23 mouse cellular contexts compared by ENCODE assay signal in genomic region chr9:73866666-73867065, GRCm38 (mm10).
"Had no signal": no experiment of that assay in that cellular context is flagged by ENCODE, and none has a peak within 500 bp of the region (broad histone marks: within the 10 kb centered on the region; RNA-seq: fewer than 3 reads in every experiment).

No protein-coding gene starts in this region.

- H3K4me2 ChIP-seq: kidney, embryonic 15.5 days; limb, embryonic 13.5 days; liver, embryonic 12.5 days; liver, embryonic 15.5 days; lung, embryonic 15.5 days; midbrain, embryonic 11.5 days; neural tube, embryonic 12.5 days; neural tube, embryonic 15.5 days had no signal

- DNase-seq: kidney, postnatal 14 days; layer of hippocampus, adult 9-11 months; liver; lung, adult 18-20 months; lung, postnatal 10 days; lung, postnatal 36 days; midbrain, embryonic 14.5 days; right cerebral cortex, adult 18-20 months; right cerebral cortex, postnatal 14 days; right cerebral cortex, postnatal 4 days; thymus, adult 2 months; thymus, postnatal 14 days; thymus, postnatal 4 days had no signal

- H3K27me3 ChIP-seq: kidney, embryonic 15.5 days; limb, embryonic 13.5 days; liver, embryonic 12.5 days; liver, embryonic 15.5 days; lung, embryonic 15.5 days; neural tube, embryonic 12.5 days; neural tube, embryonic 15.5 days had no signal

- ATAC-seq: liver, embryonic 12.5 days had no signal

- H3K4me1 ChIP-seq: liver, embryonic 12.5 days; liver, embryonic 15.5 days; lung, embryonic 15.5 days; neural tube, embryonic 12.5 days; neural tube, embryonic 15.5 days had no signal

- H3K9me3 ChIP-seq: limb, embryonic 10.5 days; limb, embryonic 13.5 days; liver, embryonic 12.5 days; liver, embryonic 15.5 days; lung, embryonic 15.5 days; neural tube, embryonic 12.5 days; neural tube, embryonic 15.5 days had no signal

- H3K4me3 ChIP-seq: kidney, embryonic 15.5 days; limb, embryonic 10.5 days; limb, embryonic 13.5 days; liver, embryonic 12.5 days; liver, embryonic 15.5 days; lung, embryonic 15.5 days; neural tube, embryonic 12.5 days; neural tube, embryonic 15.5 days had no signal

- H3K27ac ChIP-seq: limb, embryonic 13.5 days; liver, embryonic 12.5 days; liver, embryonic 15.5 days; lung, embryonic 15.5 days; neural tube, embryonic 12.5 days; neural tube, embryonic 15.5 days; stomach, postnatal 0 days had no signal

- H3K36me3 ChIP-seq: kidney, embryonic 15.5 days; limb, embryonic 10.5 days; limb, embryonic 13.5 days; liver, embryonic 12.5 days; liver, embryonic 15.5 days; lung, embryonic 15.5 days; neural tube, embryonic 12.5 days; neural tube, embryonic 15.5 days had no signal

- H3K9ac ChIP-seq: kidney, embryonic 15.5 days; limb, embryonic 13.5 days; liver, embryonic 12.5 days; liver, embryonic 15.5 days; lung, embryonic 15.5 days; neural tube, embryonic 12.5 days; neural tube, embryonic 15.5 days had no signal
